Mouse (Mus musculus): ENCODE results near the gene Camkmt. TPM values are rescaled to one million over a fixed set of nuclear protein-coding genes. Genes with fewer than 3 reads are reported as not detected.

Gene Camkmt
- total RNA-seq, 2 experiments from 2014 or later = 6.2 TPM; not detected in 1

GRCm38 (mm10) chr17:85266831-85267422 lies 176.6 kb downstream of the Camkmt start:
- ATAC-seq (replicated peaks; ENCODE audit: low FRiP score, poor library complexity, severe bottlenecking) = no peak

GRCm38 (mm10) chr17:85271466-85272175 lies 181.3 kb downstream of the Camkmt start:
- no peak for ATAC-seq (replicated peaks; ENCODE audit: low FRiP score, poor library complexity, severe bottlenecking)

- no peak for ATAC-seq (replicated peaks; ENCODE audit: low FRiP score, poor library complexity, severe bottlenecking)
These were observed 189.4 kb downstream of the Camkmt start for GRCm38 (mm10) chr17:85279720-85280119.

- ATAC-seq (replicated peaks; ENCODE audit: low FRiP score, poor library complexity, severe bottlenecking) = no peak
These were observed 192.1 kb downstream of the Camkmt start for GRCm38 (mm10) chr17:85282447-85282846.

- ATAC-seq (replicated peaks; ENCODE audit: low FRiP score, poor library complexity, severe bottlenecking) = no peak
These were observed 200.8 kb downstream of the Camkmt start for GRCm38 (mm10) chr17:85291154-85291553.

- ATAC-seq (replicated peaks; ENCODE audit: low FRiP score, poor library complexity, severe bottlenecking) = no peak
These were observed 201.2 kb downstream of the Camkmt start for GRCm38 (mm10) chr17:85291601-85292000.

- no peak for ATAC-seq (replicated peaks; ENCODE audit: low FRiP score, poor library complexity, severe bottlenecking)
These were observed 201.9 kb downstream of the Camkmt start for GRCm38 (mm10) chr17:85292276-85292675.

GRCm38 (mm10) chr17:85303686-85304085 lies 213.3 kb downstream of the Camkmt start:
- no peak for ATAC-seq (replicated peaks; ENCODE audit: low FRiP score, poor library complexity, severe bottlenecking)

GRCm38 (mm10) chr17:85308566-85308965 lies 218.2 kb downstream of the Camkmt start:
- ATAC-seq (replicated peaks; ENCODE audit: low FRiP score, poor library complexity, severe bottlenecking) = no peak

GRCm38 (mm10) chr17:85309046-85309445 lies 218.7 kb downstream of the Camkmt start:
- ATAC-seq (replicated peaks; ENCODE audit: low FRiP score, poor library complexity, severe bottlenecking) = no peak

- ATAC-seq (replicated peaks; ENCODE audit: low FRiP score, poor library complexity, severe bottlenecking) = no peak
These were observed 221.0 kb downstream of the Camkmt start for GRCm38 (mm10) chr17:85311348-85311747.

GRCm38 (mm10) chr17:85318401-85318800 lies 228.0 kb downstream of the Camkmt start:
- no peak for ATAC-seq (replicated peaks; ENCODE audit: low FRiP score, poor library complexity, severe bottlenecking)

- ATAC-seq (replicated peaks; ENCODE audit: low FRiP score, poor library complexity, severe bottlenecking) = no peak
These were observed 229.5 kb downstream of the Camkmt start for GRCm38 (mm10) chr17:85319779-85320300.

- no peak for ATAC-seq (replicated peaks; ENCODE audit: low FRiP score, poor library complexity, severe bottlenecking)
These were observed 238.5 kb downstream of the Camkmt start for GRCm38 (mm10) chr17:85328901-85329300.

- no peak for ATAC-seq (replicated peaks; ENCODE audit: low FRiP score, poor library complexity, severe bottlenecking)
These were observed 245.1 kb downstream of the Camkmt start for GRCm38 (mm10) chr17:85335464-85335863.

GRCm38 (mm10) chr17:85337666-85338065 lies 247.3 kb downstream of the Camkmt start:
- no peak for ATAC-seq (replicated peaks; ENCODE audit: low FRiP score, poor library complexity, severe bottlenecking)

- ATAC-seq (replicated peaks; ENCODE audit: low FRiP score, poor library complexity, severe bottlenecking) = no peak
These were observed 250.9 kb downstream of the Camkmt start for GRCm38 (mm10) chr17:85341134-85341700.

GRCm38 (mm10) chr17:85342471-85342870 lies 252.1 kb downstream of the Camkmt start:
- no peak for ATAC-seq (replicated peaks; ENCODE audit: low FRiP score, poor library complexity, severe bottlenecking)

- ATAC-seq (replicated peaks; ENCODE audit: low FRiP score, poor library complexity, severe bottlenecking) = no peak
These were observed 253.1 kb downstream of the Camkmt start for GRCm38 (mm10) chr17:85343435-85343834.

GRCm38 (mm10) chr17:85346701-85347100 lies 256.3 kb downstream of the Camkmt start:
- no peak for ATAC-seq (replicated peaks; ENCODE audit: low FRiP score, poor library complexity, severe bottlenecking)

- ATAC-seq (replicated peaks; ENCODE audit: low FRiP score, poor library complexity, severe bottlenecking) = no peak
These were observed 259.1 kb downstream of the Camkmt start for GRCm38 (mm10) chr17:85349331-85349935.
